Mouse (Mus musculus) thymus, adult 2 months (tissue): ENCODE measurements around the gene L3mbtl1. TPM values are rescaled to one million over a fixed set of nuclear protein-coding genes. Genes with fewer than 3 reads are reported as not detected.

Source experiments
- DNase-seq: peaks from one replicate; pipeline ENCODE4 v3.0.0; 2021
- H3K27ac ChIP-seq: fragments of 200-500 bp; 2 replicates; pipeline ENCODE4 v1.5.1; 2012; ENCODE audit warnings: low read length, control low read depth; ENCODE audit not compliant: control insufficient read depth, insufficient read depth
- H3K27me3 ChIP-seq: fragments of 200-500 bp; 2 replicates; pipeline ENCODE4 v1.6.1; 2012; ENCODE audit warnings: mild to moderate bottlenecking, low read length, moderate library complexity, mixed read lengths; ENCODE audit not compliant: control insufficient read depth, insufficient read depth
- H3K36me3 ChIP-seq: fragments of 200-500 bp; 2 replicates; pipeline ENCODE4 v1.6.1; 2012; ENCODE audit warnings: mild to moderate bottlenecking, low read length, moderate library complexity; ENCODE audit not compliant: control insufficient read depth, insufficient read depth
- H3K4me1 ChIP-seq: fragments of 200-500 bp; replicated peaks from 2 replicates; pipeline ENCODE4 v1.6.1; 2012; ENCODE audit warnings: low read length; ENCODE audit not compliant: control insufficient read depth, insufficient read depth
- H3K4me3 ChIP-seq: fragments of 200-500 bp; 2 replicates; pipeline ENCODE4 v1.5.1; 2012; ENCODE audit warnings: mild to moderate bottlenecking, low read length, control low read depth, moderate library complexity; ENCODE audit not compliant: control insufficient read depth, insufficient read depth
- CTCF ChIP-seq: fragments of 200-500 bp; IDR thresholded peaks from 2 replicates; pipeline ENCODE4 v1.5.1; 2012; ENCODE audit warnings: mild to moderate bottlenecking, control low read depth, low read length, moderate library complexity, borderline replicate concordance; ENCODE audit not compliant: control insufficient read depth, poor library complexity, insufficient read depth; ENCODE audit errors: extremely low read depth
- POLR2A ChIP-seq: fragments of 200-500 bp; IDR thresholded peaks from 2 replicates; pipeline ENCODE4 v1.6.1; 2012; ENCODE audit warnings: mild to moderate bottlenecking, low read length, control low read depth, moderate library complexity; ENCODE audit not compliant: control insufficient read depth, poor library complexity, insufficient read depth; ENCODE audit errors: extremely low read depth
- WGBS: fragments of 180-500 bp; shearing (Covaris S2); methylation state at CpG from one replicate; pipeline ENCODE4 v1.1.7; 2018; 5-methylcytosine and 5-hydroxymethylcytosine counted together
- polyA plus RNA-seq: library from polyadenylated mRNA; depleted of rRNA; stranded (reverse); fragments of >200 nt; gene quantifications from 2 replicates; pipeline ENCODE4 v1.2.3, GENCODE M21; 2012

L3mbtl1 gene
- polyA plus RNA-seq, 1 experiment, result 0.19 TPM

DNA sequence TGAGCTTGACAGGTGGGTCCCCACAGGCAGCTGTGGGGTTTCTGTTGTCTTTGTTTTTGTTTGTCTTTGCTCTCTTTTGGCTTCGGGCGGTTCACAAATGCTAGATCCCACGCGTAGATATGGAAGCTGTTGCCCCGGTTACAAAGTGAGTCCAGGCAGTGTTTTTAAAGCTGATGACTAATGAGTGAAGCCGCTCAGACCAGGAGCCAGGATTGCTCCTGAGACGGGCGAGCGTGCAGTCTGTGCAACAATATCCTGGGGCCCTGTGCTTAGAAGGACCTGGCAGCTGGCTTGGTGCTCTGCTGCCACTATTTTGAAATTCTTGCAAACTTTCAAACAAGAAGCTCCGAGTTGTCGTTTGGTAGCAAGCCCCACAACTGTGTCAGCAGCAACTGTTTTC is 30.4 kb downstream of the L3mbtl1 start:
- Histone ChIP-seq H3K4me3 (no peak overlapping the region), H3K4me1 (no peaks in the 10 kb centered on the region), H3K27me3 (no peaks in the 10 kb centered on the region; the same call in 1 of the 2 replicates), H3K27ac (no peak overlapping the region), H3K36me3 (no peaks in the 10 kb centered on the region)
- 85% methylated on average over 11 of the region's 11 CpGs for WGBS
- no peak for TF ChIP-seq POLR2A
- TF ChIP-seq CTCF, result no peak
- DNase-seq, result no peak

- WGBS, result 92% methylated on average over 11 of the region's 11 CpGs
- H3K27me3 ChIP-seq, result no peaks in the 10 kb centered on the region; the same call in 1 of the 2 replicates
- no peaks in the 10 kb centered on the region for H3K4me1 ChIP-seq
- TF ChIP-seq POLR2A (no peak), CTCF (no peak)
- H3K36me3 ChIP-seq, result no peaks in the 10 kb centered on the region
- no peak overlapping the region for H3K4me3 ChIP-seq
- DNase-seq, result no peak
- H3K27ac ChIP-seq, result no peak overlapping the region
Observed at GRCm38 (mm10) chr2:162975157-162975775, 32.0 kb downstream of the L3mbtl1 start.

DNA sequence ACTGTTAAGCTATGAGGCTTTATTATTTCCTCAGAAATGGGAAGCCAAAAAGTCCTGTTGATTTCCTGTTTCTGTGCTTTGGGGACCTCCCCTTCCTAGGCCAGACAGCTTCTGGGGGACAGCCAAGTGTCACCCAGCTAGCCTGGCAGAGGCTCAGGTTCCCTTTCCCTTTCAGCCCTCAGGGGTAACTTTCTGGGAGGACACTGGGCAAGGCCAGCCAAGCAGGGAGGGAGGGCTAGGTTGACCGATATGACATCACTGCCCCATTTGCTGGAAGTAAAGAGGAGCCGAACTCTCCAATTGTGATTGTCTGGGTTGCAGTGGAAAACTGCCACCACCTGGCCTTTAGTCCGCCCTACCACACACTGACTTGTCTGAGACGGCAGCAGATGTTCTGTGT is 32.7 kb downstream of the L3mbtl1 start:
- 54% methylated on average over 4 of the region's 4 CpGs for WGBS
- Histone ChIP-seq H3K27ac (no peak overlapping the region), H3K27me3 (no peaks in the 10 kb centered on the region; the same call in 1 of the 2 replicates), H3K4me3 (no peak overlapping the region), H3K4me1 (no peaks in the 10 kb centered on the region), H3K36me3 (no peaks in the 10 kb centered on the region)
- no peak for DNase-seq
- TF ChIP-seq POLR2A (no peak), CTCF (no peak)

DNA sequence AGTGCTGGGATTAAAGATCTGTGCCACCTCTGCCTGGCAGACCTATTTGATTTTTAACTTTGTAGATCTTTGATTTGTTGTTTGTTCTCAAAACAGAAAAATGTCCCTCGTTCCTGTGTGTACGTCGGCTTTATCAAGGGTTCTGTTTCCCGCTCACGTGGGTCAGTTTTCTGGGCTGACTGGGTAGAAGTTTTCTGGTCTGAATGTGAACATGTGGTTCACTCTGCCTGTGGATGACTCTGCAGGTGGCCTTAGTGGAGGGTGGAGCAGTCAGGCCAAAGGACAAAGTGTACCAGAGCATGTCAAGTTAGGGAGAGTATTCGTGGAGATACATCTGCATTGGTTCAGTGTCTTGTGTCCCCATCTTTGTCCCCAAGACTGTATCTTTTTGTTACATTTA is 41.1 kb downstream of the L3mbtl1 start:
- H3K27ac ChIP-seq, result no peak overlapping the region
- TF ChIP-seq CTCF, result no peak
- no peak for TF ChIP-seq POLR2A
- WGBS, result 92% methylated on average over 6 of the region's 6 CpGs
- H3K4me3 ChIP-seq, result no peak overlapping the region
- DNase-seq, result no peak
- H3K36me3 ChIP-seq, result no peaks in the 10 kb centered on the region
- no peaks in the 10 kb centered on the region for H3K4me1 ChIP-seq
- H3K27me3 ChIP-seq, result no peaks in the 10 kb centered on the region

- WGBS, result 64% methylated on average over 3 of the region's 3 CpGs
- H3K27ac ChIP-seq, result no peak overlapping the region
Observed at GRCm38 (mm10) chr2:162985923-162986322, 42.7 kb downstream of the L3mbtl1 start.

DNA sequence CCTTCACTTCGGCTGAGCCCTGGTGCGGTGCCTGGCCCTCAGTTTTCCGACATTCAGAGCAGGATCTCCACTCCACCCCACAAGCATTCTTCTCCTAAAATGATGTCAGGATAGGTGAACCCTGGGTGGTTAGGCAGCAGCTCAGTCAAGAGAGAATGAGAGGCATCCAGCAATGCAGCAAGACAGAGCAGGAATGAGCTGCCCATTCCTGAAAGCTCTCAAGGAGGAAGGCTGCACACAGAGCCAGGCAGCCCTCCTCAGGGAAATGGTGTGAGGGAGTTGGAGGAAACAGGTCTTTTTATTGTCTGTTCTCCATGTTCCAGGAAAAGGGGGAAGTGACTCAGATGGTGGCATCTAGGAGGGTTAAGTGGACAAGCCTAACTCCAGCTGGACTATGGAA is 43.5 kb downstream of the L3mbtl1 start:
- no peak for DNase-seq
- H3K4me1 ChIP-seq, result no peaks in the 10 kb centered on the region
- no peaks in the 10 kb centered on the region for H3K36me3 ChIP-seq
- H3K4me3 ChIP-seq, result no peak overlapping the region
- no peaks in the 10 kb centered on the region for H3K27me3 ChIP-seq
- WGBS, result 82% methylated on average over 3 of the region's 3 CpGs
- TF ChIP-seq POLR2A (no peak), CTCF (no peak)
- H3K27ac ChIP-seq, result no peak overlapping the region

More at GRCm38 (mm10) chr2:162985923-162986322, 42.7 kb downstream of the L3mbtl1 start:
- DNase-seq, result no peak
- Histone ChIP-seq H3K27me3 (no peaks in the 10 kb centered on the region), H3K4me3 (no peak overlapping the region), H3K36me3 (no peaks in the 10 kb centered on the region), H3K4me1 (no peaks in the 10 kb centered on the region)
- TF ChIP-seq CTCF (no peak), POLR2A (no peak)

DNA sequence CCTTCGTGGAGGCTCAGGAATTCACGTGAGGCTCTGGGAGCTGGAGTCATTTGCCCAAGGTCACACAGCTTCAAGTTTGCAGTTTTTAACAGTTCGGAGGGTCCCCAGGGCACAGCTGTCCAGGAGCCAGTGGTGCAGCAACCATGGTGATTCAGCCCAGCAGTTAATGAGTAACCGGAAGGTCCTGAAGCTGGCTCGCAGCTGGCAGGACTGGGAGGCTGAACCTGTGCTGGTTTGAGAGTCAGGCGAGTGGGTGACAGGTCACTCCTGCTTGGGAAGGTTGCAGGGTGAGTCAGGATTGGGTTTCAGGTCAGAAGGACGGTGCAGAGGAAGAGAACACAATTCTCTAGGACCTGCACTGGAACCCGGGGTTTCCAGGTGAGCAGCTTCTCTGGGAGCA is 43.9 kb downstream of the L3mbtl1 start, which contains the start of gene Sgk2:
Gene Sgk2, plus strand, starts transcription at position 113 of the 400 bp plus-strand sequence.
- no peaks in the 10 kb centered on the region for H3K4me1 ChIP-seq
- no peaks in the 10 kb centered on the region for H3K36me3 ChIP-seq
- no peak for DNase-seq
- H3K4me3 ChIP-seq, result no peak within 1 kb of the TSS
- WGBS, result 84% methylated on average over 8 of the region's 8 CpGs
- H3K27me3 ChIP-seq, result no peaks in the 10 kb centered on the region
- no peak within 1 kb of the TSS for H3K27ac ChIP-seq
- no peak for TF ChIP-seq CTCF
- TF ChIP-seq POLR2A, result no peak
